ENCODE assay signal across 24 mouse cellular contexts in genomic region chr17:8810201-8810600, GRCm38 (mm10).
"Had no signal": no experiment of that assay in that cellular context is flagged by ENCODE, and none has a peak within 500 bp of the region (broad histone marks: within the 10 kb centered on the region; RNA-seq: fewer than 3 reads in every experiment).

No protein-coding gene starts in this region.

- H3K36me3 ChIP-seq: heart, embryonic 10.5 days; heart, embryonic 12.5 days; hindbrain, embryonic 10.5 days; hindbrain, embryonic 12.5 days; intestine, embryonic 15.5 days; limb, embryonic 10.5 days; limb, embryonic 12.5 days; liver, embryonic 13.5 days; liver, embryonic 15.5 days had no signal

- H3K9ac ChIP-seq: heart, embryonic 12.5 days; hindbrain, embryonic 12.5 days; hindbrain, embryonic 14.5 days; intestine, embryonic 15.5 days; limb, embryonic 12.5 days; liver, embryonic 13.5 days; liver, embryonic 15.5 days; liver, postnatal 0 days had no signal

- H3K27ac ChIP-seq: heart, embryonic 10.5 days; hindbrain, embryonic 10.5 days; hindbrain, embryonic 12.5 days; hindbrain, embryonic 14.5 days; intestine, embryonic 15.5 days; layer of hippocampus, adult 2 months; left cerebral cortex, adult 2 months; limb, embryonic 10.5 days; limb, embryonic 12.5 days; liver, embryonic 13.5 days; liver, embryonic 15.5 days had no signal

- H3K4me1 ChIP-seq: intestine, embryonic 15.5 days; limb, embryonic 12.5 days; liver, embryonic 13.5 days; liver, embryonic 15.5 days had no signal

- DNase-seq: gastrocnemius, postnatal 10 days; gastrocnemius, postnatal 25 days; heart, adult 11 months; heart, postnatal 10 days; heart, postnatal 4 days; kidney, adult 18-20 months; kidney, adult 8-10 months; kidney, postnatal 10 days; kidney, postnatal 25 days; kidney, postnatal 4 days; liver; liver, embryonic 13.5 days; liver, postnatal 0 days had no signal

- H3K4me3 ChIP-seq: heart, embryonic 10.5 days; heart, embryonic 12.5 days; hindbrain, embryonic 10.5 days; hindbrain, embryonic 12.5 days; intestine, embryonic 15.5 days; layer of hippocampus, adult 2 months; left cerebral cortex, adult 2 months; limb, embryonic 10.5 days; limb, embryonic 12.5 days; liver, embryonic 13.5 days; liver, embryonic 15.5 days had no signal
